Comparison of ENCODE assay signal across 21 mouse cellular contexts in the genomic region with DNA sequence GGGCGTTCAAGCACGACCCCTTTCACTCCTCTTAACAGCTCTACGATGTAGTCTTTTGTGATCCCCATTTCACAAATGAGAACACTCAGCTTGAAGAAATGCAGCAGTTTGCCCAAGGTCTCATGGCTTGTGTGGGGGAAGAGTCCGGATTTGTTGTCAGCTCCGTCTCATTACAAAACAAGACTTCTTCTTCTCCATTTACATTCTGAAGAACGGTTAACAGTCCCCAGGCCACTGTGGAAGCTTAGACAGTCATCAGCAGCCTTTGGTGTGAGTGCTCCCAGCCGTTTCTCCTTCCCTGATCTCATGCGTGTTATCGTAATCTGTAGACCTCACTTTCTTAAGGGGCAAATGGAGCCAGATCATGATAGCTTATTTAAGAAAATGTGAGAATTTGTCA.
DNase-seq lines count a peak whose midpoint lies in the region; ATAC-seq and TF ChIP-seq lines count a peak whose summit lies in the region.
"Had no signal": no experiment of that assay in that cellular context is flagged by ENCODE, and none has a peak within 500 bp of the region (broad histone marks: within the 10 kb centered on the region; RNA-seq: fewer than 3 reads in every experiment).

No protein-coding gene starts in this region.

- no peak overlapping the region for H3K27ac ChIP-seq in kidney, postnatal 0 days
- no peak overlapping the region for H3K27ac ChIP-seq in kidney, adult 2 months (ENCODE audit: insufficient read depth, low read depth, low read length)
- no peak overlapping the region for H3K27ac ChIP-seq in midbrain, embryonic 11.5 days (ENCODE audit: low read depth, low read length)
- H3K27ac ChIP-seq in midbrain, embryonic 13.5 days = no peak overlapping the region
- peak overlapping the region; percentile 39 for H3K27ac ChIP-seq in olfactory bulb, adult 2 months (ENCODE audit: insufficient read depth, low read depth, low read length)
- H3K27ac ChIP-seq in forebrain, embryonic 15.5 days (replicated peaks) = no peak overlapping the region
- H3K27ac ChIP-seq: embryonic facial prominence, embryonic 10.5 days; embryonic facial prominence, embryonic 12.5 days; forebrain, embryonic 13.5 days had no signal

- H3K27me3 ChIP-seq in kidney, postnatal 0 days (ENCODE audit: insufficient read depth, low read length) = no peaks in the 10 kb centered on the region
- no peaks in the 10 kb centered on the region for H3K27me3 ChIP-seq in kidney, adult 2 months (replicated peaks; ENCODE audit: control insufficient read depth, insufficient read depth, low read length)
- H3K27me3 ChIP-seq in midbrain, embryonic 11.5 days (ENCODE audit: control insufficient read depth, insufficient read depth, low read length) = no peaks in the 10 kb centered on the region
- H3K27me3 ChIP-seq in midbrain, embryonic 13.5 days = no peaks in the 10 kb centered on the region
- H3K27me3 ChIP-seq in forebrain, embryonic 15.5 days = no peaks in the 10 kb centered on the region
- H3K27me3 ChIP-seq: embryonic facial prominence, embryonic 12.5 days; forebrain, embryonic 13.5 days had no signal

- TF ChIP-seq POLR2A in kidney, adult 2 months (IDR thresholded peaks at IDR 0.05; ENCODE audit: low read depth, low read length) = no peak
- TF ChIP-seq POLR2A in olfactory bulb, adult 2 months (IDR thresholded peaks at IDR 0.05; ENCODE audit: insufficient read depth, low read depth, low read length) = no peak

- TF ChIP-seq CTCF in kidney, postnatal 0 days (IDR thresholded peaks at IDR 0.05; ENCODE audit: low read depth) = no peak
- no peak for TF ChIP-seq CTCF in kidney, adult 2 months (conservative IDR thresholded peaks at IDR 0.05; ENCODE audit: insufficient read depth, insufficient read length, low read depth, low read length)
- no peak for TF ChIP-seq CTCF in olfactory bulb, adult 2 months (IDR thresholded peaks at IDR 0.05; ENCODE audit: insufficient read depth, low read depth, low read length)

- H3K9ac ChIP-seq in kidney, postnatal 0 days (ENCODE audit: low read depth, low read length) = no peak overlapping the region
- H3K9ac ChIP-seq in midbrain, embryonic 11.5 days (ENCODE audit: low read length) = no peak overlapping the region
- no peak overlapping the region for H3K9ac ChIP-seq in midbrain, embryonic 13.5 days (replicated peaks)
- H3K9ac ChIP-seq in forebrain, embryonic 15.5 days (replicated peaks) = no peak overlapping the region
- H3K9ac ChIP-seq: embryonic facial prominence, embryonic 12.5 days; forebrain, embryonic 13.5 days had no signal

- ATAC-seq in kidney, postnatal 0 days (replicated peaks; ENCODE audit: low FRiP score, low read depth) = no peak
- no peak for ATAC-seq in midbrain, embryonic 11.5 days (ENCODE audit: low FRiP score)
- ATAC-seq in midbrain, embryonic 13.5 days = no peak
- ATAC-seq in forebrain, embryonic 15.5 days (replicated peaks) = no peak
- ATAC-seq: activated CD4-positive, CD25-positive, alpha-beta regulatory T cell, adult 4 months; forebrain, embryonic 13.5 days; forebrain, embryonic 16.5 days had no signal

- no peak overlapping the region for H3K4me3 ChIP-seq in kidney, postnatal 0 days (replicated peaks; ENCODE audit: low read depth, low read length)
- no peak overlapping the region for H3K4me3 ChIP-seq in kidney, adult 2 months (ENCODE audit: insufficient read depth, low read depth, low read length)
- H3K4me3 ChIP-seq in midbrain, embryonic 11.5 days (ENCODE audit: low read depth, low read length) = no peak overlapping the region
- no peak overlapping the region for H3K4me3 ChIP-seq in midbrain, embryonic 13.5 days (replicated peaks)
- H3K4me3 ChIP-seq in olfactory bulb, adult 2 months (ENCODE audit: insufficient read depth, low read depth, low read length) = no peak overlapping the region
- H3K4me3 ChIP-seq in forebrain, embryonic 15.5 days = no peak overlapping the region
- H3K4me3 ChIP-seq: embryonic facial prominence, embryonic 10.5 days; embryonic facial prominence, embryonic 12.5 days; forebrain, embryonic 13.5 days had no signal

- no peaks in the 10 kb centered on the region for H3K4me1 ChIP-seq in kidney, postnatal 0 days (replicated peaks; ENCODE audit: insufficient read depth, low read length)
- H3K4me1 ChIP-seq in kidney, adult 2 months (ENCODE audit: control insufficient read depth, insufficient read depth, low read length) = no peaks in the 10 kb centered on the region; the same call in 1 of the 2 replicates
- no peaks in the 10 kb centered on the region for H3K4me1 ChIP-seq in midbrain, embryonic 11.5 days (ENCODE audit: control insufficient read depth, insufficient read depth, low read length)
- H3K4me1 ChIP-seq in midbrain, embryonic 13.5 days (replicated peaks) = no peaks in the 10 kb centered on the region
- no peaks in the 10 kb centered on the region for H3K4me1 ChIP-seq in olfactory bulb, adult 2 months (ENCODE audit: control insufficient read depth, insufficient read depth, low read length)
- H3K4me1 ChIP-seq in forebrain, embryonic 15.5 days = no peaks in the 10 kb centered on the region
- H3K4me1 ChIP-seq: embryonic facial prominence, embryonic 12.5 days; forebrain, embryonic 13.5 days had no signal

- WGBS in kidney, postnatal 0 days = 47% methylated on average over 9 of the region's 9 CpGs
- 56% methylated on average over 9 of the region's 9 CpGs for WGBS in kidney, adult 2 months
- WGBS in midbrain, embryonic 11.5 days = 72% methylated on average over 9 of the region's 9 CpGs
- WGBS in midbrain, embryonic 13.5 days = 64% methylated on average over 9 of the region's 9 CpGs
- WGBS in olfactory bulb, adult 2 months = 47% methylated on average over 9 of the region's 9 CpGs
- WGBS in forebrain, embryonic 15.5 days = 51% methylated on average over 9 of the region's 9 CpGs

- peak; percentile 2 for DNase-seq in kidney, adult 18-20 months
- no peak for DNase-seq in kidney, adult 8-10 months
- peak; percentile 26 for DNase-seq in kidney, postnatal 0 days (ENCODE audit: low spot score)
- DNase-seq in kidney, adult 2 months = no peak
- peak; percentile 51 for DNase-seq in midbrain, embryonic 11.5 days (ENCODE audit: low spot score, missing footprints)
- DNase-seq: adrenal gland, adult 8-10 months; adrenal gland, postnatal 14 days; adrenal gland, postnatal 36 days; cerebellum, adult 11-12 months; cerebellum, adult 2 months; cerebellum, adult 9-10 months; cerebellum, postnatal 10 days; cerebellum, postnatal 25 days had no signal

- H3K36me3 ChIP-seq in kidney, postnatal 0 days (ENCODE audit: insufficient read depth, low read length) = no peaks in the 10 kb centered on the region
- H3K36me3 ChIP-seq in kidney, adult 2 months (ENCODE audit: control insufficient read depth, insufficient read depth, low read length) = peaks cover 2% of the 10 kb centered on the region; the same call in 1 of the 2 replicates
- H3K36me3 ChIP-seq in midbrain, embryonic 11.5 days (ENCODE audit: control insufficient read depth, insufficient read depth, low read length) = no peaks in the 10 kb centered on the region
- H3K36me3 ChIP-seq in midbrain, embryonic 13.5 days = no peaks in the 10 kb centered on the region
- no peaks in the 10 kb centered on the region for H3K36me3 ChIP-seq in forebrain, embryonic 15.5 days
- H3K36me3 ChIP-seq: embryonic facial prominence, embryonic 10.5 days; embryonic facial prominence, embryonic 12.5 days had no signal

- H3K4me2 ChIP-seq in kidney, postnatal 0 days (ENCODE audit: low read length) = no peak overlapping the region
- H3K4me2 ChIP-seq in midbrain, embryonic 11.5 days = no peak overlapping the region
- H3K4me2 ChIP-seq in midbrain, embryonic 13.5 days (replicated peaks) = no peak overlapping the region
- H3K4me2 ChIP-seq in forebrain, embryonic 15.5 days (replicated peaks) = no peak overlapping the region
- H3K4me2 ChIP-seq: embryonic facial prominence, embryonic 12.5 days; forebrain, embryonic 13.5 days had no signal

- H3K9me3 ChIP-seq in kidney, postnatal 0 days (replicated peaks; ENCODE audit: low read length) = no peaks in the 10 kb centered on the region
- no peaks in the 10 kb centered on the region for H3K9me3 ChIP-seq in midbrain, embryonic 11.5 days (ENCODE audit: control insufficient read depth, low read length)
- H3K9me3 ChIP-seq in midbrain, embryonic 13.5 days = no peaks in the 10 kb centered on the region
- no peaks in the 10 kb centered on the region for H3K9me3 ChIP-seq in forebrain, embryonic 15.5 days
- H3K9me3 ChIP-seq: embryonic facial prominence, embryonic 10.5 days; embryonic facial prominence, embryonic 12.5 days; forebrain, embryonic 13.5 days had no signal

Comparison
In these comparisons a context has a peak if more than half of its experiments do, and no peak if none do; other contexts are left out.
1. DNase-seq: peak in kidney, adult 18-20 months (single experiment), kidney, postnatal 0 days (single experiment) and midbrain, embryonic 11.5 days (single experiment); none in kidney, adult 8-10 months (0 of 2) and kidney, adult 2 months (single experiment).